Mouse (Mus musculus) left cerebral cortex, postnatal 14 days (tissue): Measurements from ENCODE around the gene Gsto1. TPM values are rescaled to one million over a fixed set of nuclear protein-coding genes. Genes with fewer than 3 reads are reported as not detected.

Source experiments
- DNase-seq, 2 experiments: peaks; one replicate each; pipeline ENCODE4 v3.0.0; 2021 to 2022; ENCODE audit warnings: low spot score in 2 of 2, mixed read lengths in 1 of 2
- intact Hi-C: fragments of 180-260 bp; cut with DNase I; formaldehyde crosslinking; loops from one replicate; pipeline ENCODE4 v1.15.1; 2025
- total RNA-seq, 2 experiments: library from RNA; stranded (reverse); gene quantifications; 2 replicates each; pipeline ENCODE4 v1.2.3; 2021

Gsto1 gene
- total RNA-seq, 2 experiments from 2014 or later = 58.1 to 62.5 TPM

DNA sequence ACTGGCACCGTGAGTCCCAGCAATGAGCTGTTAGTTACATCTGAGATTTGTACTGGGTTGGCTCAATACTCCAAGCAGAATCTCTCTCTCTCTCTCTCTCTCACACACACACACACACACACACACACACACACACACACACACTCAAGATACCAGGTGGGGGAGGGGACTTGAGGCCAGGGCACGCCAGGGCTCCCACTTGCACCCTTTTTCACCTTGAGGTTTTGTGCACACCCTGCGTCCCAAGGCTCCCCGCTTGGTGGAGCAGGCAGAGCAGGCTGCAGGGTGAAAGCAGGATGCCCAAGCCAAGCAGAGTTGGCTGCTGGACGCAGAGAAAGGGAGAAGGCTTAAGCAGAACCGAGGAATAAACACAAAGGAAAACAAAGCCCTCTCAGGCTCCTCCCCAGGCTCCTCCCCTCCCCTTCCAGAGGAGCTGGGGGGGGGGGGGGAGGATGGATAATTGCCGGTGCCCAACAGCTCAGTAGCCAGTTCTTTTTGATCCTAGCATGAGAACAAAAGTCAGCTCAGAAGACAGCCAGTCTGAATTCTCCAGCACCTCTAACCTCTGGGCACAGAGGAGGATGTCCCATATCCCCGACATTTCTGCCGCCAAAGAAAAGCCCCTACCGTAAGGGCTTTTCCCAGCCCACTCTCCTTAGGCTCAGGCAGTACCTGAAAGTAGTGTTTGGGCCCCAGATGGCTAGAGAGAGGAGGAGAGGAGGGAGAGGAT is 54.8 kb downstream of the Gsto1 start:
- DNase-seq = no peak
- intact Hi-C loops = no loop called here

GRCm38 (mm10) chr19:47910117-47910618 is 55.4 kb downstream of the Gsto1 start:
- intact Hi-C loops = no loop called here
- no peak for DNase-seq

DNA sequence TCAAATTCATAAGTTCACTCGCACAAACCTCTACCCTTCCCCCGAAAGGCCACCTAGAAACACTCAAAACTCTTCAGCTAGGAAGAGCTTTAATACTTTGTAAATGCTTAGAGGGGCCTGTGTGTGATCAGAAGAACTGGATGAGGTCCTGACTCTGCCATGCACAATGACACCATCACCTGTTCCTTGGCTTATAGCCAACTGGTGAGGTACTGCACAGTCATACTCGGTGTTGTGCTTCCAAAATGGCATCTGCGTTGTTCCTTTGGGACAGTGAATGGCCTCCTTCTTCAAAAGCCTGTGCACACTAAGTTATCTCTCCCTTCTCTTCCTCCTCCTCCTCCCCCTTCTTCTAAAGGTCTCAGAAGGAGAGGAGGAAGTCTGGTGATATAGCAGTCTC is 56.0 kb downstream of the Gsto1 start:
- DNase-seq = no peak
- intact Hi-C loops = no loop called here

DNA sequence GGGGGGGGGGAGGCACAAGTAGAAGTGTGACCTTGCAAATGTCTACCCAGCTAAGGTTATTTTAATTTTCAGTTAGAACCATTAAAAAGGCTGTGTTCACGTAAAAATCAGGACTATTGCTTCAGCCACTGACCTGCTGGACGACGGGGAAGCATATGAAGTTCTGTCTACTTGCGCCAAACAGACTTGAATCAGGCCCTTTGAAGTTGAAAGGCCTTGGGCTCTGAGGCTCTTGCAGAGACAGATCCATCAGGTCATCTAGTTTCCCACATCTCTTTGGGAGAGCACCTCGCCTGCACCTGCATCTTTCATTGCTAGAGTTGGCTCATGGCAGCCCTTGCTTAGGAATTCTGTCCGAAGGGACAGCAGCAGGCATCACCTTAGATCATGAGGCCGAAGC is 58.6 kb downstream of the Gsto1 start:
- intact Hi-C loops = no loop called here
- no peak for DNase-seq

DNA sequence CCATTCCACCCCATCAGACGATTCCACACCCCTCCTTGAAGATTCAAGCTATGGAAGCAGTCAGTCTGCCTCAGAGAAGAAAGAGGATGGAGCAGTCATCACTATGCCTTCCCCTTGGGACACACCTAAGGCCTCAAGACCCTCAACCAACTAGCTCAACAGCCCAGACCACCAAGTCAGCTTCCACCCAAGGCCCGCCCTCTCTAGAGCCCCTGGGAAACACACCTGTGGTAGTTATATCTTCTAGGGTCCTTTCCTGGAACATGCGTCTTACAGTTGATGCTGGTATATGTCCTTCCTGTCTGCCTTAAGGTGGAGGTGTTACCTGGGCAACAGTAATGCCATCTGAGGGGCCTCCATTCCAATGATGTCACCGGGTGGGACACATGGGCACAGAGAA is 59.4 kb downstream of the Gsto1 start:
- intact Hi-C loops = no loop called here
- no peak for DNase-seq

Other genes with a start within 250 kb of the Gsto1 start
- gene Col17a1, start 162.9 kb upstream of the Gsto1 start, total RNA-seq = under 1 TPM; 0.23 to 0.40 TPM
- gene Sfr1, start 123.3 kb upstream of the Gsto1 start, total RNA-seq = 100 to 1,000 TPM in 1 of 2 experiments, 10 to 100 TPM in 1; 97.9 to 102 TPM
- 1 to 10 TPM; 1.4 to 1.7 TPM for gene Gsto2, start 10.6 kb downstream of the Gsto1 start, total RNA-seq
- 1 to 10 TPM in 1 of 2 experiments, under 1 TPM in 1; 0.34 to 1.2 TPM for gene Cfap43, start 64.3 kb downstream of the Gsto1 start, total RNA-seq
- 1 to 10 TPM in 1 of 2 experiments, under 1 TPM in 1; 0.94 to 1.1 TPM for gene Itprip, start 64.3 kb downstream of the Gsto1 start, total RNA-seq
- under 1 TPM; 0.24 to 0.55 TPM for gene Cfap58, start 82.7 kb downstream of the Gsto1 start, total RNA-seq